Mouse (Mus musculus): Measurements from ENCODE around the gene Il17rc. TPM values are rescaled to one million over a fixed set of nuclear protein-coding genes. Genes with fewer than 3 reads are reported as not detected.

The Il17rc gene
- total RNA-seq, 2 experiments from 2014 or later = not detected

DNA sequence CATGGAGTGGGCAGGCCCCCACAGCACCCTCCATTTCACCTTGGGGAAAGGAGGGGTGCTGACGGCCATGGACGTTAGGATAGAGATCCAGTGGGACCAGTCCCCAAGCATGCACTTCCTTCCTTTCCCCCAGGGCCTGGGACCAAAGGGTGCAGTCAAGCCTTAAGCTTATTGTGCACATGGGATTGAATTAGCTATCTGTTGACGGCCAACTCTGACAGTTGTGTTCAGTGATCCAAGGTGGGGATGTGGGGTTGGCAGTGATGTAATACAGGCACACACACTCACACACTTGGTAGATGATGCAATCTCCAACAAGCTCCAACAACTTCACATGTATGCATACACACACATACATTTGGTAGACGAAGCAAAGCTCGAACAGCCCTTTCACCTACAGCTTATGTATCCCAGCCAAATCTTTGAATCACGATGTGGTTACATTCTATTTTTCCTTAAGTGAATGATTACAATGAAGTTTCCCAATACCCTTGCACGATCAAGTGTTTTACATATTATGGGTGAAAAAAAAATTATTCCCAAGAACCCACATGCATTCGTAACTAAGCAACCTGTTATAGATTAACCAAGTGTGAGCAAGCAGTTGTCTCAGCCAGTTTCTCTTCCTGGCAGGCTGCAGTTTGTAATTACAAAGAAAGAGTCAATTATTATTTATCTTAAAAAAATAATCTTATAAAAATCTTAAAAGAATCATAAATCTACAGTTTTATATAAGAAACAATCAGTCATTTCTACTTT lies 26.8 kb upstream of the Il17rc start:
- no peak for ATAC-seq (replicated peaks; ENCODE audit: low FRiP score, low TSS enrichment, poor library complexity, severe bottlenecking)

DNA sequence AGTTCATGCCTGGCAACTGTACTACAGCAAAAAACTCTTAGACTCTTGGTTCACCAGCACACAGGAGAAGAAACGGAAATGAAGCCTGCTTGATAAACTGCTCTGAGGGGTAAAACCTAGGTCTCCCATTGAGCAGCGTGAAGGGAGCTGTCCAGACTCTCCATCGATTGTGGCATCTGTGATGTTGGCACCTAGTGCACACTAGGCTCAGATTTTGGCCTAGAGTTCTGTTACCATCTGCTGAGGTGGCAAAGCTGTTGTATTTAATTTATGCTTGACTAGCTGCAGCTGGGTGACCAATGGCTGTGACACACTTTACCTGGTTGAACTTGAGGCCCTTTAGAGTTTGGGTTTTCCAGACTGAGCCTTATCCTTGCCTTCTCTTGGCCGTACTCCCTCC lies 23.6 kb upstream of the Il17rc start:
- ATAC-seq (replicated peaks; ENCODE audit: low FRiP score, low TSS enrichment, poor library complexity, severe bottlenecking) = no peak

DNA sequence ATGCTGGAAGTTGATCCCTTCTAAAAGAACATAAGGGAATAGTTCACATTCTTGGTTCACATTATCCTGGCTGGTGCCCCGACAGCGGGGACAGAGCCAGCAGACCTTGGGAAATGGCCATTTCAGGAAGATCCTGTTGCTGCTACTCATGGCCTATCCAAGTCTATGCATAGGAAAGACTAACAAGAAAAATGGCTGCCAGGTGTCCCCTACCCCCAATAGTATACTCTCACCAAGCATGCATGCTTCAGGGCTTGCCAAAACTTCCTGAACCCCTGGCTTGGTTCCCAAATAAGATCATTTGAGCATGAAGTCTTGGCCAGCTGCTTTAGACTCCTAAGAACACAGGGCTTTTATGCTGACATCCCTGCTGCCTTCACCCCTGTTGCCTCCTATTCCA lies 19.4 kb upstream of the Il17rc start:
- ATAC-seq (replicated peaks; ENCODE audit: low FRiP score, low TSS enrichment, poor library complexity, severe bottlenecking) = no peak

DNA sequence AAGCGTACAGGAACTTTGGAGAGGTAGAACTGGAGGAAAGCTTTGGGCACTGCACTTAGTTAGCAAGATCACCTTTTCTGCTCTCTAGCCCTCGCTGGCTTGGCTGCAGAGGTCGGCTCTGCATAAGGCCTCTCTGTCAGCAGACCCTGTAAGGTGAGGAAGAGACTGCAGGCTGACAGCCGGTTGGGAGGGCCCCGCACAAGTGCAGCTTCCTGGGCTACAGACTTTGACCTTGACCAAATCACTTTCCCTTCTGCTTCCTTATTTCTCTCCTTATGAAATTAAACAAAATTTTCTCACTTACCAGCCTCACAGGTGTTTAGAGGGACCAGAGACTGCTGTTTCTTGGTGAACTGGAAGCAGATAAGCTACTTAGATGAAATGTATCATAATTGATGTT lies 16.2 kb upstream of the Il17rc start:
- ATAC-seq (replicated peaks; ENCODE audit: low FRiP score, low TSS enrichment, poor library complexity, severe bottlenecking) = no peak

DNA sequence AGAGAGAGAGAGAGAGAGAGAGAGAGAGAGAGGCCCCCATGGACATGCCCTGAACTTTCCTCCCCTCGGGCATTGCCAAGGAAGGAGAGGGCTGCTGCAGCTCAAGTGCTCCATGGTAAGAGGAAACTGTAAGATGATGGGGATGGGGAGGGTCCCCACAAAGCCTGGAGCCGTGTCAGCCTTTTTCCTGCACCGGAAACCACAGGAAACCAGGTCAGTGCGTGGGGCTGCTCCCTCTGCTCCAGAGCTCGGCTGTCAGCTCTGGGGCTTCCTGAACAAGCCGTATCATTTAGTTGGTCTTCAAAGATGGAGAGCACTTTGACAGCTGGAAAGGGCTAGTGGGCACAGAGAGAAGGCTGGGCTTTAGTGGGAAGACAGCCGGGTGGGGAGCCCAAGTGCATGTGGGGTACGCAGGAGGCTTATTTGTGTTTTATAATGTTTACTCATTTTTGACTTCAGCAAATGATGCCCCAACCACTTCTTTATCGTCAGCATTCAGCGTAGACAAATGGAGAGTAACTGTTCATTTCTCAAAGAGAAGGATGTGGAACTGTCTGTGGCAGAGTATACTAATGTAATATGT lies 13.2 kb upstream of the Il17rc start, which contains the start of gene Il17re:
TSS of gene Il17re (plus strand) at position 533 of the 583 bp plus-strand sequence.
- ATAC-seq (replicated peaks; ENCODE audit: low FRiP score, low TSS enrichment, poor library complexity, severe bottlenecking) = no peak

DNA sequence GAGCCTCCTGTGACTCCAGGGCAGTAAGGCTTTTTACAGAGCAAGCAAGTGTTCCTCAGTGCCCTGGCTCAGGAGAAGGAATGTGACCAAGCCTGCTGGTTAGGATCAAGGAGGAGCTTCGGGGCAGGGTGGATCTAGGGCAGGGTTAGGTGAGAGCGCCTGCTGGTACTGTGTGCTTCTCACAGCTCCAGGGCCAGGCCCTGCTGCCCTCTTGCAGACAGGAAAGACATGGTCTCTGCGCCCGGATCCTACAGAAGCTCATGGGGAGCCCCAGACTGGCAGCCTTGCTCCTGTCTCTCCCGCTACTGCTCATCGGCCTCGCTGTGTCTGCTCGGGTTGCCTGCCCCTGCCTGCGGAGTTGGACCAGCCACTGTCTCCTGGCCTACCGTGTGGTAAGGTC lies 12.6 kb upstream of the Il17rc start:
- ATAC-seq (replicated peaks; ENCODE audit: low FRiP score, low TSS enrichment, poor library complexity, severe bottlenecking) = no peak

DNA sequence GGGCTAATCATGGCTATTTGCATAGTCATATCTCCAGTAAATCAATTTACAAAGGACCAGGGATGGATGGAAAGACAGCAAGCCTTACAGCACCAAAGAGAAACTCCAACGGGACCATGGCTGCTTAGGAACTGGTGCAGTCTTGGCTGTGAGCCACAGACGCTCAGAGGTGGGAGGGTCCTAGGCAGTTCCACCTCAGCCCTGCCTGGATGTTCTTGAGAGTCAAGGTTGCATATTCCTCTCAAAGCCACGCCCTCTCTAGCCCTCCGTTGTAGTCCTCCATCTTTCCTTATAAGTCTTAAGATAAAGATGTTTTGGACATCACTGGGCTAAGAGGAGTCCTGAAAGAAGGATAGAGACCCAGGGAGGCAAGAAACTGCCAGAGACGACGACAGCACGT lies 7.2 kb upstream of the Il17rc start:
- no peak for ATAC-seq (replicated peaks; ENCODE audit: low FRiP score, low TSS enrichment, poor library complexity, severe bottlenecking)

DNA sequence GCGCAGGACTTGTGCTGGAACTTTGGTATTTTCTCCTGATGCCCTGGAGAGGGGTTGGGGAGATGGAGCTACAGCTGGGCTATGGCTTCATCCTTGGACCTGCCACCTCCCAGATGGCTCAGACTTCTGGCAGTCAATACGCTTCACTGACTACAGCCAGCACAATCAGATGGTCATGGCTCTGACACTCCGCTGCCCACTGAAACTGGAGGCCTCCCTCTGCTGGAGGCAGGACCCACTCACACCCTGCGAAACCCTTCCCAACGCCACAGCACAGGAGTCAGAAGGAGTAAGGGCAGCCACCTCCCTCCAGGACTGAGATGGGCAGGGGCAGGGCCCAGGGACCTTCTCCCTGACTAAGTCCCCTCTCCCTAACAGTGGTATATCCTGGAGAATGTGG lies 5.6 kb upstream of the Il17rc start:
- ATAC-seq (replicated peaks; ENCODE audit: low FRiP score, low TSS enrichment, poor library complexity, severe bottlenecking) = 0 out of 2 replicates have a peak, but pooled peaks have one; percentile 20

DNA sequence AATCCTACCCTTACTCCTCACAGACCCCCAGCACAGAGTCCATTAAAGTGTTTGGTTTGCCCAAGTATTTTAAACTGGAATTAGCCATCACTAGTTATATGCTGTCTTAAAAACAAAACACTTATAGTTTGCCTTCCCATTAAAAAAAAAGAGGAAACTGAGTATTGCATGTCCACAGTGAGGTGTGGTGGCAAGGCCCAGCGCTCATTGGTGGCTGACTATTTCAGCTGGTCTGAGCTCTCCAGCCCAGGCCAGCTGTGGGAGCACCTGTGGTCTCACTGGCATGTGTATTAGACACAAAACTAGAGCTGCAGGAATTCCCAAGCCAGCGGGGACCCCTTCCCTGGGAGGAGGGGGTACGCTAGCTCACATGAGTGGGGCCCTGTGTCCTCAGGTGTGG lies 2.7 kb upstream of the Il17rc start:
- no peak for ATAC-seq (replicated peaks; ENCODE audit: low FRiP score, low TSS enrichment, poor library complexity, severe bottlenecking)

DNA sequence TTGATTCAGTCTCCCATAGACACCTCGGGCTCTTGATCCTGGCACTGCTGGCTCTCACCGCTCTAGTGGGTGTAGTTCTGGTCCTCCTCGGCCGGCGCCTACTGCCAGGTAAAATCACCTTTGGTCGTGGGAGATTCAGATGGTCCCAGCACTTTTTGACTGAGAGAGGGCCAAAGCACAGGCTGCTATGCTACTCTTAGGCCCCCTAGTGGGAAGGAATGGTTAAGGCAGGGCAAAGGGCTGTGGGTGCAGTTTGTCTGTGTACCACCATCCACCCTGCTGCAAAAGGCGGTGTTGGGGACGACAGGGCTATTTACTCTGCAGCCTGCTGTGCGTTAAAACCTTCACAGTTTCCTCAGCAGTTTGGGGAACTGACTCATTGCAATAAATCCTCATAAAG lies 2.2 kb upstream of the Il17rc start:
- ATAC-seq (replicated peaks; ENCODE audit: low FRiP score, low TSS enrichment, poor library complexity, severe bottlenecking) = peak; percentile 85

DNA sequence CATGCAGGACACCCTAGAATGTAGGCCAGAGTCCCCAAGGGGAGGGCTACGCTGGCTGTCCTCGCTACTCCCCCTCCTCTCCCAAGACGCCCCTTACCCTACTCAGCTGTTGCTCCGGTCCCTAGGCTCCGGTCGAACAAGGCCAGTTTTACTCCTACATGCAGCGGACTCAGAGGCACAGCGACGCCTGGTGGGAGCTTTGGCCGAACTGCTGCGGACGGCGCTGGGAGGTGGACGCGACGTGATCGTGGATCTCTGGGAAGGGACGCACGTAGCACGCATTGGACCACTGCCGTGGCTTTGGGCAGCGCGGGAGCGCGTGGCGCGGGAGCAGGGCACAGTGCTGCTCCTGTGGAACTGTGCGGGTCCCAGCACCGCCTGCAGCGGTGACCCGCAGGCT lies 1.8 kb upstream of the Il17rc start:
- ATAC-seq (replicated peaks; ENCODE audit: low FRiP score, low TSS enrichment, poor library complexity, severe bottlenecking) = peak; percentile 62

DNA sequence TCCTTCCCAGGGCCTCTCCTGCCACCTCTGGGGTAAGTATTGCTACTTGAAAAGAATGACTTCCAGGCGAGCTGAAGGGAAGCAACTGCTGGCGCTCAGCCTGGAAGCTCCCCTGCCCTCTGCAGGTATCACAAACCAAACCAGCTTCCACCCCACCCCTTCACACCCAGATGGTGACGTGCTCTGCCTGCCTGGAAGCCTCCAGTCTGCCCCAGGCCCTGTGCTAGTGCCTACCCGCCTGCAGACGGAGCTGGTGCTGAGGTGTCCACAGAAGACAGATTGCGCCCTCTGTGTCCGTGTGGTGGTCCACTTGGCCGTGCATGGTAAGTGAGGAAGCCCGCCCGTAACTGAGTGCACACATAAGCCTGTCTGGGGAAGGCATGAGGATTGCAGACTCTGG lies 834 bp downstream of the Il17rc start:
- no peak for ATAC-seq (replicated peaks; ENCODE audit: low FRiP score, low TSS enrichment, poor library complexity, severe bottlenecking)

DNA sequence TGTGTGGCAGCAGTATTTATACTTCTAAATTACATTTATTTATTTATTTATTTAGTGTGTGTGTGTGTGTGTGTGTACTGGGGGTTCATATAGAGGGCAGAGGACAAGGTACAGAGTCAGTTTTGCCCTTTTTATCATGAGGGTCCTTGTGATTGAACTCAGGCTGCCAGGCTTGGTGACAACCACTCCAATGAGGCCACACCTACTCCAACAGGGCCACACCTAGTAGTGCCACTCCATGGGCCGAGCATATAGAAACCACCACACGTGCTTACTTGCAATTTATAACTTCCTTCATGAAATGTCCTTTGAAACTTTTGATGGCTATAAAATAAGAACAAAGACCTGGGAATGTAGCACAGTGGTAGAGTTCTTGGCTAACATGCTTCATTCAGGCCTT lies 2.0 kb downstream of the Il17rc start:
- ATAC-seq (replicated peaks; ENCODE audit: low FRiP score, low TSS enrichment, poor library complexity, severe bottlenecking) = no peak

DNA sequence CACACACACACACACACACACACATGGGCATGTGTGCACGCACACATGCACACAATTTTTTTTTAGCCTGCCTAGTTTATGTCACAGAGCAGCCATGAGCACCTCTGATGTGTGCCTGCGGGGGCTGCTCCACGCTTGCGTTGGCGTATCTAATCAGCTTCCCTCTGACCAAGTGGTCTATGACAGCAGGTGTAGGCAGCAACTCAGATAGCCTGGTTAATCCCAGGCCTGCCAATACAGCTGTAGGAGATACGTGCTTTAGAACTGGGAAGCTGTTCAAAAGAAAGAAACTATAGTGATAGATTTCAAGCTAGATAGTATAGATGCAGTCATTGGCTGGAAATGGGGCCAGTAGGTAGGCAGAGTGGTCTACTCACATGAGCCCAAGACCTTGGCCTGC lies 2.5 kb downstream of the Il17rc start:
- peak; percentile 58 for ATAC-seq (replicated peaks; ENCODE audit: low FRiP score, low TSS enrichment, poor library complexity, severe bottlenecking)

DNA sequence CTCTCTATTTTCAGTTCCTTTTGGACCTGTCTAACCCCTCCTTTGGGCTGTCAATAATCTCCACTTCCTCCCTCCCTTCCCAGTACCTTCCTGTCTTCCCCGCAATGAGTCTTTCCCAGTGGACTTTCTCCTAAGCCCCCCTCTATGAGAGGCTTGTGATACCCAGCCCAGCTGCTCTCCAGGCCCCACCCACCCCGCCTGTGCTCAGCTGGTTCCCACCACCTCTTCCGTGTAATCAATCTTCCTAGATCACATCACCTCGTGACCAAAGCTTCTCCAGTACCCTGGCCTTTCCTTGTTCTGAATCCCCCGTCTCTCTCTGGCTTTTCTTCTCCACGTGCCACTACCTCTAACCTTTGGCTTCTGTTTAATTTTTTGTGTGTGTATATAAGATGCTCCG lies 6.1 kb downstream of the Il17rc start:
- no peak for ATAC-seq (replicated peaks; ENCODE audit: low FRiP score, low TSS enrichment, poor library complexity, severe bottlenecking)

DNA sequence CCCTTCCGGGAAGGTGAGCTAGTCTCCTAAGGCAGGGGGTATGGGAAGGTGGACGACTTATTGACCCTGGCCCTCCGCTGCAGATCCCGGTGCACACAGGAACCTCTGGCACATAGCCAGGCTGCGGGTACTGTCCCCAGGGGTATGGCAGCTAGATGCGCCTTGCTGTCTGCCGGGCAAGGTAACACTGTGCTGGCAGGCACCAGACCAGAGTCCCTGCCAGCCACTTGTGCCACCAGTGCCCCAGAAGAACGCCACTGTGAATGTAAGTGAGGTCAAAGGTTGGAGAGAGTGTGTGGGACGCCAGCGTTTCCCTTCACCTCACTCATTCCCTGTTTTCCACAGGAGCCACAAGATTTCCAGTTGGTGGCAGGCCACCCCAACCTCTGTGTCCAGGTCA lies 7.7 kb downstream of the Il17rc start:
- no peak for ATAC-seq (replicated peaks; ENCODE audit: low FRiP score, low TSS enrichment, poor library complexity, severe bottlenecking)

DNA sequence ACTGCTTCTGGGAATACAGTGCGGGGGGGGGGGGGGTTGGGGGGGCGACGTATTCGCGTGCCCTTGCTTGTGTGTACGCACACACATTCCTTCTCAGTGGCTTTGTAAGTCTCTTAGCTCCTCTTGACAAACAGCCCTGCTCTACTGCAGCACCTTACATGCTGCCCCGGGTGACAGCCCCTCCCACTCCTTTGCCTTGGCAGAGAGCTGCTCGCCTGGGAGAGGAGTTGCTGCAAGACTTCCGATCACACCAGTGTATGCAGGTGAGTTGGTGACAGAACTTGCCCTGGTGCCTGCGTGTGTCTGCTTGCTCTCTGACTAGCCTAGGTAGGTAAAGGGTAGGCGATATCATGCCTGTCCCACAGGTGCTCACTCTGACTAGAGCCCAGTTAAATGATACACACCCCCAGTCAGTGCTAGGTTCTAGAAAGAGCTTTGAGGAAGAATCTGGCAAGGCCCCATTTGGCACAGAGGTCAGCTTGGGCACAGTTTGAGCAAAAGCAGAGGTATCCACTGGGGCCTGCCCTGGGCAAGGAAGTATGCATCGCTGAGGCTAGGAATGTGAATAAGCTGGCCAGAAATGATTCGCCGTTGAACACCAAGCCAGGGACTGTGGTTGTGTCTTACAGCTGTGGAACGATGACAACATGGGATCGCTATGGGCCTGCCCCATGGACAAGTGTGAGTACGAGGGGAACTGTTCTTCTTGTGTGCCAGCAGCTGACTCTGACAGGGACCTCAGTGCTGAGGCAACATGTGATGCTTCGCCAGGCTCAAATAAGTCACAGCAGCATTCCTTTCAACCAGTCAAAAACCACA lies 9.5 kb downstream of the Il17rc start:
- no peak for ATAC-seq (replicated peaks; ENCODE audit: low FRiP score, low TSS enrichment, poor library complexity, severe bottlenecking)

DNA sequence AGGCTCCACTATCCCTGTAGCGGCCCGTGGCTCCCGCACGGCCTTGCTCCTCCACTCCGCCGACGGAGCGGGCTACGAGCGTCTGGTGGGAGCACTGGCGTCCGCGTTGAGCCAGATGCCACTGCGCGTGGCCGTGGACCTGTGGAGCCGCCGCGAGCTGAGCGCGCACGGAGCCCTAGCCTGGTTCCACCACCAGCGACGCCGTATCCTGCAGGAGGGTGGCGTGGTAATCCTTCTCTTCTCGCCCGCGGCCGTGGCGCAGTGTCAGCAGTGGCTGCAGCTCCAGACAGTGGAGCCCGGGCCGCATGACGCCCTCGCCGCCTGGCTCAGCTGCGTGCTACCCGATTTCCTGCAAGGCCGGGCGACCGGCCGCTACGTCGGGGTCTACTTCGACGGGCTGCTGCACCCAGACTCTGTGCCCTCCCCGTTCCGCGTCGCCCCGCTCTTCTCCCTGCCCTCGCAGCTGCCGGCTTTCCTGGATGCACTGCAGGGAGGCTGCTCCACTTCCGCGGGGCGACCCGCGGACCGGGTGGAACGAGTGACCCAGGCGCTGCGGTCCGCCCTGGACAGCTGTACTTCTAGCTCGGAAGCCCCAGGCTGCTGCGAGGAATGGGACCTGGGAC lies 11.4 kb downstream of the Il17rc start:
- ATAC-seq (replicated peaks; ENCODE audit: low FRiP score, low TSS enrichment, poor library complexity, severe bottlenecking) = peak; percentile 23

DNA sequence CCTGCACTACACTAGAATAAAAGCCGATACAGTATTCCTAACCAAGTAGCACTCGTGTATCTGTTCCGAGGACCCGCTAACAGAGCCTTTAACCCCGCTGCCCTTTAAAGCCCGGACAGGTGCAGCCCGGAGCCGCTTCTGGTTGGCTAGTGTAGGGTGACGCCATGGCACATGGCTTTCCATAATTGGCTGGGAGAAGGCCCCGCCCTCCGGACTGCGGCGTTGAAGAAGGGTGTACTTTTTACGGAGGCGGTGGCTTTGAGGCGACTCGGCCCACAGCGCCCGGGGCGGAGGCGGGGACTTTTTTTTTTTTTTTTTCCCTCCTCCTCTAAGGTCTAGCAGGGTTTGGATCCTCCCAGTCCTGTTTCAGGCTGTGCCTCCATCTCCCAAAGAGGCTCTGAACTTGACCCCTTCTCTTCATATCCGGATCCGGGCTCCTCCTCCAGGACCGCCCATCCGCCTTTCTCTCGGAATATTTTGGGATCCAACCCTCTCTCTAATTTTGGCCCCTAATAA lies 11.9 kb downstream of the Il17rc start, which contains the start of gene Creld1:
TSS of gene Creld1 (plus strand) at position 198 of the 516 bp plus-strand sequence.
- peak; percentile 91 for ATAC-seq (replicated peaks; ENCODE audit: low FRiP score, low TSS enrichment, poor library complexity, severe bottlenecking)

DNA sequence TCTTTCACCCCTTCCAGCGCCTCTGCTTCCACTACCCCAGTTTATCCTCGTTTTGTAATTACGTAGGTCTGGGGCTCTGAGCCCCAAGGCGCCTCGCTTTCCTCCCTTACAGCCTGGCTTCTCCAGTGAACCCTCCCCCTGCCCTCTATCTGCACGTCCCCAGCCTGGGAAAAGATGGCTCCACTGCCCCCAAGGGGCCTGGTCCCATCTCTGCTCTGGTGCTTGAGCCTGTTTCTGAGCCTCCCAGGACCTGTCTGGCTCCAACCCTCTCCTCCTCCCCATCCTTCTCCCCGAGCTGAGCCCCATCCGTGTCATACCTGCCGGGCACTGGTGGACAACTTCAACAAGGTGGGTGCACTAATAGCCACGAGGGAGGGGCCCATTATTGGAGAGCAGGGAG lies 12.5 kb downstream of the Il17rc start:
- ATAC-seq (replicated peaks; ENCODE audit: low FRiP score, low TSS enrichment, poor library complexity, severe bottlenecking) = peak; percentile 44

Data from megakaryocyte-erythroid progenitor cell, adult 5-6 weeks (primary cell).